Mouse (Mus musculus): Measurements from ENCODE around the gene Guca1a.
"Not testable (repeated sequence)": the region's sequence is repeated elsewhere in the genome, so short reads cannot be mapped to it uniquely, and the experiment has no call there.

Gene Guca1a

DNA sequence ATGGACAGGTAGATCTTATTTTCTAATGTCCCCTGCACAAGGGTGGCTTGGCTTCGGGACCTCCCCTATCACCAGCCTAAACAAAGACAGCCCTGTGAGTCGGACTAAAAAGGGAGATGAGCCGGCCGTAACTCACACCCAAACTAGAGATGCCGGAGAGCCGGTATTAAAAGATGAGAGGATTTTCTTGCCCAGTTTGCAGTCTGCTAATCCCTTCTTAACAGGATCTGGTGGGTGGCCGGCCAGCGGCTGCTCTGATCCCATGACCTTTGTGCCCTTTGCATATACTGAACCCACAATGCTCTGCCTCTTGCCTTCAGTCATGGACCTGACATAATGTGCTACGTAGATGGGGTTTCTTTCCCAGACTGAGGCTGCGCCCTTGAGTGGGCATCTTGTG is at the start of gene Guca1a:
Guca1a (minus strand) TSS at position 134 of the 400 bp plus-strand sequence.
- no peak for DNase-seq (ENCODE audit: low read depth, low spot score)

DNA sequence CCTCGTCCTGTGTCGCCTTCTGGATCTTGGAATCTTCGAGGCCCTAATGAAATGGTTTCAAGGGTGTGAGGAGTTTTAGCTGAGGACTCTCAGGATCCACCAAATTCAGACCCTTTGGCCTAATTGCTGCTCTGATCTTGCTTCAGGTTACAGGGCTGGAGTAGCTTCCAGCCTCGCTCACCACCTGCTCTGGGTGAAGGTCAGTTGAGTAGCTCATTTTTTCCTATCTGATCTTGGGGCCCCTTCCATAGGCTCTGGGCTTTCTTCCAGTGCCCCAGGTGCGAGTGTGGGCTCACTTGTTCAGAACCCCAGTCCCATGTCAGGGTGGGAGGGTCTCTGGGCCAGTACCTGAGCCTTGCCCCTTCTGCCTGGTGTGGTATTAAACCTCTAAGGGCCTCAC is 49.0 kb upstream of the Guca1a start:
- no peak for DNase-seq (ENCODE audit: low read depth, low spot score)

GRCm38 (mm10) chr17:47448523-47449372 is 48.4 kb upstream of the Guca1a start:
- no peak for DNase-seq (ENCODE audit: low read depth, low spot score)

DNA sequence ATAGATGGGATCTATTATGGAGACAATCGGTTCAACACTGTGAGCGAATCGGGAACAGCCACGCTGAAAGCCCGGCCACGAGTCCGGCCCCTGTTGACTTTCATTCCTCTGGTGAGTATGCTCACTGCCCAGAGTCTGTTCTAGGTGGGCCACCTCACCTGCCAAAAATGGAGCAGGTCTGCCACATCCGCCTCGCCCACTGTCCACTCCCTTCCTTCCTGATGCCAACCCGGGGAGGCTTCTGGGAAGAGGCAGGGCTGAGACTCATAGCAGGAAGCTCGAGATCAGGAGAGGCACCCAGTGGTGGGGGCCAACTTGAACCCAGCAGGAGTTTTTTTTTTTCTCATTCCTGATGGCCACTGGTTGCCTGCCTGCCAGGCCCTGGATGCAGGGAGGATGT is 46.2 kb upstream of the Guca1a start:
- DNase-seq (ENCODE audit: low read depth, low spot score), result no peak

- no peak for DNase-seq (ENCODE audit: low read depth, low spot score)
Measured at GRCm38 (mm10) chr17:47446025-47446424, 45.6 kb upstream of the Guca1a start.

GRCm38 (mm10) chr17:47445518-47445917 is 45.1 kb upstream of the Guca1a start:
- DNase-seq (ENCODE audit: low read depth, low spot score), result no peak

GRCm38 (mm10) chr17:47444113-47444512 is 43.7 kb upstream of the Guca1a start:
- DNase-seq (ENCODE audit: low read depth, low spot score), result no peak

- no peak for DNase-seq (ENCODE audit: low read depth, low spot score)
Measured at GRCm38 (mm10) chr17:47442271-47442670, 41.9 kb upstream of the Guca1a start.

GRCm38 (mm10) chr17:47441296-47442051 is 41.1 kb upstream of the Guca1a start:
- DNase-seq (ENCODE audit: low read depth, low spot score), result no peak

GRCm38 (mm10) chr17:47440359-47440890 is 40.0 kb upstream of the Guca1a start:
- no peak for DNase-seq (ENCODE audit: low read depth, low spot score)

GRCm38 (mm10) chr17:47439396-47440028 is 39.1 kb upstream of the Guca1a start:
- no peak for DNase-seq (ENCODE audit: low read depth, low spot score)

DNA sequence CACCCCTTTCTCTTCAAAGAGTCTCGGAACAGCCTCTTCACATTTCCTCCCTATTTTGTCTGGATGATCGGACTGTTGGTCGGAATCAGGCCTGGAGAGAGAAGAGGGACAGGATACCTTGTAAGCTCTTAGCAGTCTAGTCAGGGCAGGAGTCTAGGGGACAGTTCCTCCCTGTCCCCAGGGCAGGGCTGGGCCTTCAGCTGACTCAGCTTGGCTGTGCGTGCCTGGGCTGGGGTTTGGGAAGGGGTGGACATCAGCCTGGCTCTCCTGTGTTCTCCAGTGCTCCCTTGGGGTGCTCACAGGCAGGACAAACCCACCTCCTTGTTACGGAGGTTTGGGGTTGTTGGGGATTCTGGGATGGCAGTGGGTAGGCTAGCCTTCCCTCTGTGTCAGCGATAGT is 38.2 kb upstream of the Guca1a start:
- DNase-seq (ENCODE audit: low read depth, low spot score), result no peak

DNA sequence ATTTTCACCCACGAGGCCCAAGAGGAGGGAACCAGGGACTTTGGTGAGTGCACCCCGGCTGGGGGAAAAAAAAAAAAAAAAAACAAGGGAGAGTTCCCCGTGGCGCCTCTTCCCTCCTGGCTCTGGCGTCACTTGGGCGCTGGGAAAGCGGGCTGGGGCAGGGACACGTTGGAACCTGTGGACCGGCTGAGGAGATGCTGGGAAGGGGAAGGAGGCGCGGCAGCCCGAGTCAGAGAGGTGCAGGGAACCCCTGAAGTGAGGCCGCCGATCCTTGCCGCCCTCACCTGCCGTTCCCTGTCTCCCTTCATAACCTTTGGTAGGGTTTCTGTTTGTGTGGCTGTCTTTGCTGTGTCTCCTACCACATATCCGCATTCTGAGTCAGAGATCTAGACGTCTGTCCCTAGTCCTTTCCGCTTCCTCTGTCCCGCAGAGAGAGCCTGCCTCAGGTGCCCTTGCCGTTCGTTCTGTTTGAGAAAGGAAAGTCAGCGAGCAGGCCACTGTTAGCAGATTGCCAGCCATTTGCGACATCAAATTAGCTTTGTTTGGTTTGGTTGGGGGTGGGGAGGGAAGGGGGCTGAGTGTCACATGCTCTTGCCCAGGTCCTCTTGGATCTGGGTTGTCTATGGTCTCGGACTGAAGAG is 36.6 kb upstream of the Guca1a start, which contains the start of gene 1700001C19Rik:
1700001C19Rik (minus strand) TSS at position 470 of the 641 bp plus-strand sequence.
- DNase-seq (ENCODE audit: low read depth, low spot score), result peak; percentile 41

GRCm38 (mm10) chr17:47436156-47436906 is 35.9 kb upstream of the Guca1a start, which contains the start of gene AI661453:
Gene AI661453 (plus strand): TSS chr17:47436615.
- DNase-seq (ENCODE audit: low read depth, low spot score), result peak; percentile 22

- DNase-seq (ENCODE audit: low read depth, low spot score), result peak; percentile 40
Measured at GRCm38 (mm10) chr17:47430815-47431214, 30.4 kb upstream of the Guca1a start.

GRCm38 (mm10) chr17:47428831-47429304 is 28.5 kb upstream of the Guca1a start:
- no peak for DNase-seq (ENCODE audit: low read depth, low spot score)

GRCm38 (mm10) chr17:47427316-47427715 is 26.9 kb upstream of the Guca1a start:
- DNase-seq (ENCODE audit: low read depth, low spot score), result no peak

- DNase-seq (ENCODE audit: low read depth, low spot score), result no peak
Measured at GRCm38 (mm10) chr17:47424186-47424585, 23.8 kb upstream of the Guca1a start.

DNA sequence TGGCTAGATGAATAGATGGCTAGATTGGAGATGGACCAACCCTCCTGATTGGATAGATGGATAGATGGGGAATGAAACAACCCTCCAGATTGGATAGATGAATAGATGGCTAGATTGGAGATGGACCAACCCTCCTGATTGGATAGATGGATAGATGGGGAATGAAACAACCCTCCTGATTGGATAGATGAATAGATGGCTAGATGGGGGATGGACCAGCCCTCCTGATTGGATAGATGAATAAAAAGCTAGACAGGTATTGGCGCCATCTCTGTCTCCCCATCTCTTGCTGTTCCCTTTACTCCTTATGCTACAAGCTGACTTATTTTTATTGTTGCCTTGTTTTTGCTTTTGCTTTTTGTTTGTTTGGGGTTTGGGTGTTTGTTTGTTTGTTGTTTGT is 22.2 kb upstream of the Guca1a start:
- DNase-seq (ENCODE audit: low read depth, low spot score), result not testable (repeated sequence)

DNA sequence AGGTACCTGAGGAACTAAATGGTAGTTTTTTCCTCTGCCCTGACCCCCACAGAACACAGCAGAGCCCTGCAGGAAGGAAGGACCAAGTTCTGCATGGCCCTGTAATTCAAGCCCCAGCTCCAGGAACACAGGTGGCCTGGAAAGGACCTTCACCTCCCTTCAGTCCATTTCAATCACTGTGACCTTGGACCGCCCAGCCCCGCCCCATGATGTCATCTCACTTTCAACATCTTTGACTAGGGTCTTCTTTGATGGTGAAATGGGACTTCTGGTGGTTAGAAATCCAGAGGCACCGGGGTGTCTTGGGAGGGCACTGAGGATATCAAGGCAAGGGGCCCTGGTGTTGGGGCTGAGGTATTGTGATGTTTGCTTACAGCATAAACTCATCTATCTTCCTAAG is 21.2 kb upstream of the Guca1a start:
- DNase-seq (ENCODE audit: low read depth, low spot score), result no peak

Data from CD4-positive, CD25-positive, alpha-beta regulatory T cell, adult 2 months (primary cell).